Mouse (Mus musculus) lung, postnatal 10 days (tissue): ENCODE results near the gene Zc3h14.

Source experiments
- DNase-seq: peaks from one replicate; pipeline ENCODE4 v3.0.0; 2021

The Zc3h14 gene

GRCm38 (mm10) chr12:98741011-98741501 is 5.7 kb upstream of the Zc3h14 start:
- DNase-seq: peak; percentile 40

GRCm38 (mm10) chr12:98745626-98746025 is 1.1 kb upstream of the Zc3h14 start:
- no peak for DNase-seq

GRCm38 (mm10) chr12:98746131-98746530 is 633 bp upstream of the Zc3h14 start:
- DNase-seq: peak; percentile 75

GRCm38 (mm10) chr12:98747380-98747753 is 603 bp downstream of the Zc3h14 start:
- peak; percentile 15 for DNase-seq

GRCm38 (mm10) chr12:98757636-98758035 is 10.9 kb downstream of the Zc3h14 start:
- no peak for DNase-seq

GRCm38 (mm10) chr12:98759700-98760099 is 12.9 kb downstream of the Zc3h14 start:
- DNase-seq: no peak

- DNase-seq: no peak
Measured at GRCm38 (mm10) chr12:98766241-98766640, 19.5 kb downstream of the Zc3h14 start.

- no peak for DNase-seq
Measured at GRCm38 (mm10) chr12:98777509-98777908, 30.7 kb downstream of the Zc3h14 start.

- peak; percentile 43 for DNase-seq
Measured at GRCm38 (mm10) chr12:98779148-98779547, 32.4 kb downstream of the Zc3h14 start.

- no peak for DNase-seq
Measured at GRCm38 (mm10) chr12:98784251-98784650, 37.5 kb downstream of the Zc3h14 start.

- DNase-seq: no peak
Measured at GRCm38 (mm10) chr12:98795731-98796318, 49.1 kb downstream of the Zc3h14 start.

GRCm38 (mm10) chr12:98800334-98800733 is 53.6 kb downstream of the Zc3h14 start:
- DNase-seq: no peak

GRCm38 (mm10) chr12:98802245-98802644 is 55.5 kb downstream of the Zc3h14 start:
- DNase-seq: no peak

GRCm38 (mm10) chr12:98804078-98804748 is 57.4 kb downstream of the Zc3h14 start:
- DNase-seq: no peak

- DNase-seq: no peak
Measured at GRCm38 (mm10) chr12:98820781-98821180, 74.0 kb downstream of the Zc3h14 start.

GRCm38 (mm10) chr12:98831122-98831521 is 84.4 kb downstream of the Zc3h14 start:
- DNase-seq: no peak

GRCm38 (mm10) chr12:98832929-98833598 is 86.3 kb downstream of the Zc3h14 start:
- DNase-seq: no peak

- DNase-seq: no peak
Measured at GRCm38 (mm10) chr12:98833901-98834300, 87.1 kb downstream of the Zc3h14 start.

GRCm38 (mm10) chr12:98834879-98835278 is 88.1 kb downstream of the Zc3h14 start:
- peak; percentile 30 for DNase-seq

GRCm38 (mm10) chr12:98835466-98835865 is 88.7 kb downstream of the Zc3h14 start:
- DNase-seq: no peak
